Mouse (Mus musculus) small intestine, adult 2 months (tissue): Measurements from ENCODE around the gene Slc30a2.

Experiments used
- CTCF ChIP-seq: fragments of 200-500 bp; IDR thresholded peaks from 2 replicates; pipeline ENCODE4 v1.5.1; 2012; ENCODE audit warnings: low read depth, mild to moderate bottlenecking, control low read depth, inconsistent platforms, low read length, moderate library complexity, mixed read lengths; ENCODE audit not compliant: insufficient replicate concordance, insufficient read length; ENCODE audit errors: extremely low read depth
- POLR2A ChIP-seq: fragments of 200-500 bp; IDR thresholded peaks from 2 replicates; pipeline ENCODE4 v1.6.1; 2012; ENCODE audit warnings: low read depth, mild to moderate bottlenecking, control low read depth, inconsistent platforms, low read length, moderate library complexity

GRCm38 (mm10) chr4:134403721-134404120, 60.7 kb downstream of the Slc30a2 start:
- TF ChIP-seq CTCF (no peak), POLR2A (no peak)
